Mouse (Mus musculus) ovary, postnatal 36 days (tissue): ENCODE results near the gene Dync1i1.

Source experiments
- DNase-seq: peaks from one replicate; pipeline ENCODE4 v3.0.0; 2022; ENCODE audit warnings: low spot score, mixed read lengths

The Dync1i1 gene

DNA sequence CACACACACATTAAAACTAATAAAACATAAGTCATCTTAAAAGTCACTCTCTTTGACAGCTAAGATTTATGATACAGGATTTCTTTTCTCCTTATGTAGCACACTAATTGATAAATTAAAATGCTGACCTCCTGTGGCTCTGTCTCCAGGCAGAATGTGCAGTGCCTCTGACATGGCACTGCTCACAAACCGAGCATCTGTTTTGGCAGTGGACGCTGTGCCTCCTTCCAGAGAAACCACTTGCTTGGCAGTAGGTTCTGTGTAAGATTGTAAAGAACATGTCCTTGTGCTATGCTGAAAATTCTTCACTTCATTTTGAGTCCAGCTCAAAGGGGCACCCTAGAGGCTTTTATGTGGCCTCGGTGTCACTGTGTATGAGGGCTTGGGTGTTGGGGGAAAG, 50.0 kb downstream of the Dync1i1 start:
- DNase-seq, result no peak

- no peak for DNase-seq
Measured at GRCm38 (mm10) chr6:5781752-5782151, 56.3 kb downstream of the Dync1i1 start.

GRCm38 (mm10) chr6:5783830-5784229, 58.4 kb downstream of the Dync1i1 start:
- no peak for DNase-seq

DNA sequence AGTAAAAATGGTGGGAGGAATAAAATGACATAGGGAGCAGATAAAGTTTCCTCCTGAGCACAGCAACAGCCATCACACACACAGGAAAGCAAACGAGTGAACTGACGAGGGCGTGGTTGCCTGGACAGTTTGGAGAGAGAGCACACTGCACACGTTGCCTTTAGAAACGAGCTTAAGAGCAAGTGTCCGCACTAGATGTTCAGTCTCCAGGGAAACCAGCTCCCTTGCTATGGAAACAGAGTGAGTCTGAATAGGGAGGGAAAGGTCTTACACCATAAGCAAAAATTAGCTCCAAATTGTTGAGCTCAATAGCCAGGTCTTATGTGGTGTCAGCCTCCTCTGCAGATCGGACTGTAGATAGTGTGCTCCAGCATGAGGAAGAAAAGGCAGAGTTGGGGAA, 65.2 kb downstream of the Dync1i1 start:
- no peak for DNase-seq

GRCm38 (mm10) chr6:5794106-5794753, 68.8 kb downstream of the Dync1i1 start:
- peak; percentile 19 for DNase-seq

DNA sequence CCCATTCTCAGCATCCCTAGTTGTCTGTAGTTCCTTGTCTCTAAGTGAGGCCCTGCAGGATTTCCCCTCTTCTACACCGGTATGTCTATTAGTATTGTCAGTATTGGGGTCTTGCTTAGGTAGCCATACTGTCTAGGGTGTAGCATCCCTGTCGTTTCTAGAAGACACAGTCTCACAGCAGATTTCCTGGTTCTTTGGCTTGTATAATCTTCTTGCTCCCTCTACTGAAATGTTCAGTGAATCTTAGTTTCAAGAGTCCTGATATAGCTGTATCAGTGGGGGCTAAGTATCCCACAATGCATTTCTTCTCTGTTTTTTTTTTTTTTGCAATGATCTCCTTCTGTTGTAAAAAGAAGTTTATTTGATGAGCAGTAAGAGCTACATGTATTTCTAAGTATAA, 69.9 kb downstream of the Dync1i1 start:
- DNase-seq, result no peak

- DNase-seq, result no peak
Measured at GRCm38 (mm10) chr6:5802124-5802839, 76.8 kb downstream of the Dync1i1 start.

- DNase-seq, result no peak
Measured at GRCm38 (mm10) chr6:5802840-5803491, 77.5 kb downstream of the Dync1i1 start.

- no peak for DNase-seq
Measured at GRCm38 (mm10) chr6:5808008-5808421, 82.6 kb downstream of the Dync1i1 start.

- no peak for DNase-seq
Measured at GRCm38 (mm10) chr6:5812076-5812475, 86.6 kb downstream of the Dync1i1 start.

DNA sequence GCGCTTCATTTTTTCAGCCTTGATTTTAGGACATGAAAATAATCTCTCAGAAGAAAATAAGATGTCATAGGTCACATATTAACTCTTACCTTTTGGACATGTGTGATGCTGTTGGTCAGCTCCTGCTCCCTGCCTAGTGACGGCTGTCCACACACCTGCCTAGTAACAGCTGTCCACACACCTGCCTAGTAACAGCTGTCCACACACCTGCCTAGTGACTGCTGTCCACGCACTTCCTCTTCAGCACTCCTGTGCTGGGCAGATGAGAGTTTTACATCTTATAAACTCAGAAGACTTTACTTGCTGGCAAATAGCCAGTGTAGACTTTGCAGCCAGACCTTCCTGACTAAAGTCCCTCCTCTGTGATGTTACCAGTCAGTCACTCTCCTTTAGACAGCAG, 94.2 kb downstream of the Dync1i1 start:
- no peak for DNase-seq

GRCm38 (mm10) chr6:5825461-5825860, 100.0 kb downstream of the Dync1i1 start:
- DNase-seq, result no peak

- no peak for DNase-seq
Measured at GRCm38 (mm10) chr6:5827064-5827463, 101.6 kb downstream of the Dync1i1 start.

DNA sequence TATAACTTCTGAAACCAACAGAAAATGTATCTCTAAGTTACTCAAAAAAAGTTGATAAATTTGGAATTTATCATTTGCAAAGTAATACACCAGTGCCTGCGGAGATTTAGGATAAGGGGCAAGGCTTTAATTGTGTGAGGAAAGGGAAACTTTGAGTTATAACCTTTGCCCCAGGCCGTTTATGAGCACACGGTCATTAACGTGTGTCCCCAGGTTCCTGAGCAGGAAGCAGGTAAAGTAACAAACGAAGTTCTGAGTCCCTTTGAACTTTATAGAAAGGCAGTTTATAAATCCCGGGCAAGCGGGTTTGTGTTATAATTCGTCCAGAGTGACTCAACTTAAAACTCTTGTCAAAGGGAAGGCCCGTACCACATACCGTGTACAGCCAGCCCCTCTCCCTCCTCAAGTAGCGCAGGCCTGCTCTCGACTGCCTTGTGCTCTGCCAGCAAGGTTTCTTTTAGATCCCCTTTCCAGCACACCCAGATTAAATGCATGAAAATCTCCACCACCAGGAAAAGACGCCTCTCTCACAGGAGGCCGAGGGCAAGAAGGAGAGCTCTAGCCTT, 103.1 kb downstream of the Dync1i1 start:
- no peak for DNase-seq

- no peak for DNase-seq
Measured at GRCm38 (mm10) chr6:5829148-5829547, 103.7 kb downstream of the Dync1i1 start.

- no peak for DNase-seq
Measured at GRCm38 (mm10) chr6:5830717-5831116, 105.3 kb downstream of the Dync1i1 start.

DNA sequence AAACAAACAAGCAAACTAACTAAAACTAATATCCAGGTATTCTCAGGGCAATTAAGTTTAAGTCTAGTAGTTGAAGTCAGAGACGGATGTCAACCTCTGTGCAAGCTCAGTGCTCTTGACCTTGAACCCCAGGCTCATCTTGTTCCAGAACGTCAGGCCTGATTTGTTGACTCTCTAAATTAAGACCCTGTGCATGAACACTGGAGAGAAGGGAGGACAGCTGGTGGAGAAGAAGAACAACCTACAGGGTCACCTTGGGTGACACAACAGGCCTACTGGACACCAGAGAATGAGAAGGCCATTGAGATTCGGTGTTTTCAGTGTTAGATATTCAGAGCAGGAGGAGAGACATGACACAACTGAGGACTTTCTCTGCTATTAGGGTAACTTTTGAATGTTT, 105.8 kb downstream of the Dync1i1 start:
- no peak for DNase-seq

GRCm38 (mm10) chr6:5832838-5833237, 107.4 kb downstream of the Dync1i1 start:
- no peak for DNase-seq

DNA sequence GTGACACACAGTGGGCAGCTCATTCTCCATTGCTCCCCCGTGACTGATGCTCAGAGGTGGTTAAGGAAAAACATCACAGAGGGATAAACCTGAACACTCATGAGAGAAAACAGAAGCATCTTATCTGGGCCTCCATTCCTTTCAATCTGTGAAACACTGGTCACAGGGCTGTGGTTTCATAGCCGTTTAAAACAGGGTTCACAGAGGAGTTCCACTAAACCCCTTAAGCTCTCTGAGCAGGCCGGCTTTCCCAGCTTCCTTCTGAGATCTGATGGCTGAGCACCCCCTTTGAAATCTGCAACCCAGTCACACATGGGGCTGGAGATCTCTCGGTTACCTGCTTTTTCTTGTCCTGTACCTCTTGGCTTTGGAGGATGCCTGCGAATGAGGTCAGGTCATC, 117.0 kb downstream of the Dync1i1 start:
- DNase-seq, result no peak

- no peak for DNase-seq
Measured at GRCm38 (mm10) chr6:5846154-5846553, 120.7 kb downstream of the Dync1i1 start.

DNA sequence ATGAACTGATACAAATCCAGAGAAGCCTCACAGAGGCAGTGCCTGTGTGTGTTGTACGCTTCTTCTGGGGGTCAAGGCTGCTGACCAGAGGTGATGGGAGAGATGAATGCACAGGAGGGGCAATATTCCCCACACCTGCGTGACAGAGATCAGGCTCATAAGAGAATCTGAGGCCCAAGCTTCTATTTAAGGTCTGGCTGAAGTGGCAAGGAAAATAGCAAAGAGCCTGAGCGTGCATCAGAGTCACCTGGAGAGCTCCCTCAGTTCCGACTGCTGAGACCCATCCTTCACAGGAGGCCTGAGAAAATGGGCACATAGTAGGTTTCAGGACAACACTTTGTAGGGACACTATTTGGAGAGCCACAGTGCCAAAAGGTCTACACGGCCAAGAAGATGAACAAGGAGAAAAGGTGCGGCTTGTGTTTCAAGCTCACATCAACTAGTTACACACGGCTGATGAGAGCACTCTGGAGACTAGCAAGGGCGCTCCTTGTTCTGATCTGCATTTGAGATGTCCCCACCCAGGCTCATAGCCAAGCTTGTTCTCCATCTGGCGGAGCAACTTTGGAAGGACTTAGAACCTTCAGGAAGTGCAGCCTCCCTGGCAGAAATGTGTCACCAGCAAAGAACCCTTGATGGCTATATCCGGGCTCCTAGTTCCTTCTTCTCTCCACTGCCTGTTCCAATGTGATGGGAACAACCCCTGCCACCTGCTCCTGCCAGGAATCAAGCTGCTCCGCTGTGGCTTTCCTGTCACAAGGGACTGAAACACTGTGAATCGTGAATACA, 128.8 kb downstream of the Dync1i1 start:
- DNase-seq, result no peak

DNA sequence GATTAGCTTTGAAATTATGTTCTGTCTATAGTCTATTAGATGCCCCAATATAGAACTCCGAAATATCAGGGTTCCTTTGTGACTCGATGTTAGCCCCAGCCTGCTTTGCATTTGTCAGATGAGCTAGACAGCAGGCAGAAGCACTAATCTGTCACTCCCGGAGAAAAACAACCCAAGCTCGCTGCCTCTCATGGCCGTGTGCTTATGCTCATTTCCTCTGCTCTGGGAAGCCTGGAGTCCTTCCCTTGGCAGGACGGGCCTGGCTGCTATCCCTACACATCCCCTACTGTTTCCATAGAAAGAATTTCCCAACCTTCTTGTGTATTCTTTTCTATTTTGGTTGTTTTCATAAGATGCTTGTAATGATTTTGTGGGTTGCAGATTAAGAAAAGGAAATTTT, 130.1 kb downstream of the Dync1i1 start:
- no peak for DNase-seq
